Mouse (Mus musculus) left cerebral cortex, adult 6 months (tissue): ENCODE measurements around the gene Eri2. TPM values are rescaled to one million over a fixed set of nuclear protein-coding genes. Genes with fewer than 3 reads are reported as not detected.

ENCODE experiments used
- long read RNA-seq, 2 experiments: library from polyadenylated mRNA; unstranded; transcript quantifications; one replicate each; pipeline ENCODE4 v2.0.0; 2019 to 2020
- polyA plus RNA-seq: library from polyadenylated mRNA; unstranded; fragments of <200 nt; fragmentation: Nextera tagmentation; gene quantifications from 2 replicates; pipeline ENCODE4 v1.2.3, GENCODE M21; 2021

The Eri2 gene
- 4.9 and 5.3 TPM in 2 replicates for polyA plus RNA-seq
- long read RNA-seq, experiment 1, transcript Eri2-206 (7 exons, 3,286 nt), result minor isoform, 6 of 59 reads
- long read RNA-seq, experiment 1, transcript Eri2-207 (9 exons, 3,564 nt), result major isoform, 10 of 59 reads
- long read RNA-seq, experiment 1, partial matches to known transcripts, result 2 of 59 reads
- long read RNA-seq, experiment 1, other reads (novel, unspliced or antisense), result 37 of 59 reads
- long read RNA-seq, experiment 2, partial matches to known transcripts, result 0 of 4 reads
- long read RNA-seq, experiment 2, other reads (novel, unspliced or antisense), result 3 of 4 reads

DNA sequence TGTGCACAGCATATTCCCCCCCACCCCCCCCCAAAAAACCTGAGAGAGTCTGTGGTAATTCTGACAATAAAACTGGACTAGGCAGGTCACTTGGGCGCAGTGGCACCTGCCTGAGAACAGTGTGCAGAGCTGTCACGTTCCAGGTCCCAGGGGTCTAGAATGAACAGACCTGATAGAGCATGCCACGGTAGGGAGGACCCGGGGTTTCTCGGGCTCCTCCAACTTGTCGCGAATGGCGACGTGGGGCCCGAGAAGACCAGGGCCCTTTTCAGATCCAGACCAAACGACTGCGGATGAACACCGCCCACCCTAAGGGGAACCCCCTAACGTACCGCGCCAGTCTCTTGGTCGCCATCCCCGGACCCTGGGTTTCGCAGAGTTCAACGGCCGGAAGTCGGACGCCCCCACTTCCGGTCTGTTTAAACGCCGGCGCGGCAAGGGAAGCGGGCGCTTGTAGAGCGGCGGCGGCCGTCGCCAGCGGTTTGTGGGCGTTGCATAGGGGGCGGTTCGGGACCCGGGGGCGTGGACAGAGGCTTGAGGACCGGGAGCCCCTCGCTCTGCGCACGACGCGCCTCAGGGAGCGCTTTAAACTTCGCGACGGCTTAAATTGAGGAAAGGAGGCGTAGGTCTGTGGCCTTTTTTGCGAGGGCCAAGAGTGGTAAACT lies at the start of gene Eri2, which contains the start of gene Rexo5:
Gene Eri2 (minus strand): TSS at position 473 of the 665 bp plus-strand sequence.
Gene Rexo5 (plus strand): TSS at position 421 of the 665 bp plus-strand sequence.

DNA sequence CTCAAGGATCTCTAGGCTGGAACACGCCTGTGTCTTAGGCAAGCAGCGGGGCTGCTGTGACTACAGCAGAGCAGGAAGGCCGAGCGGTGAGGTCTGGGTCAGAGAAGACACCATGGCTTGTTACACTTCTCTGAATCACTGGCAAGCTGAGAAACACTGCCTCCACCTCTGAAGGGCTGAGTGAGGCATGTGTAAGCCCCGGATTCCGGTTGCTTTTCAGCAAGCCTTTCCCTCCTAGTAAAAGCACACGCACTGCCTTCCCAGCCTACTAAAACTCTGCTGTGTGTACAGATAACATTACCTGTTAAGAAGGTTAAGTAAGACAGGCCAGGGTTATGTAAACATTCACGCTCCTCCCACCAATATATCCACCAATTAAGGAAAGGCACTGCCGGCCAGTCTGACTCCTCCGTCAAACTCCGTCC lies 33.3 kb downstream of the Eri2 start, which contains the start of gene Acsm3:
Gene Acsm3 (plus strand): TSS at position 397 of the 425 bp plus-strand sequence.

DNA sequence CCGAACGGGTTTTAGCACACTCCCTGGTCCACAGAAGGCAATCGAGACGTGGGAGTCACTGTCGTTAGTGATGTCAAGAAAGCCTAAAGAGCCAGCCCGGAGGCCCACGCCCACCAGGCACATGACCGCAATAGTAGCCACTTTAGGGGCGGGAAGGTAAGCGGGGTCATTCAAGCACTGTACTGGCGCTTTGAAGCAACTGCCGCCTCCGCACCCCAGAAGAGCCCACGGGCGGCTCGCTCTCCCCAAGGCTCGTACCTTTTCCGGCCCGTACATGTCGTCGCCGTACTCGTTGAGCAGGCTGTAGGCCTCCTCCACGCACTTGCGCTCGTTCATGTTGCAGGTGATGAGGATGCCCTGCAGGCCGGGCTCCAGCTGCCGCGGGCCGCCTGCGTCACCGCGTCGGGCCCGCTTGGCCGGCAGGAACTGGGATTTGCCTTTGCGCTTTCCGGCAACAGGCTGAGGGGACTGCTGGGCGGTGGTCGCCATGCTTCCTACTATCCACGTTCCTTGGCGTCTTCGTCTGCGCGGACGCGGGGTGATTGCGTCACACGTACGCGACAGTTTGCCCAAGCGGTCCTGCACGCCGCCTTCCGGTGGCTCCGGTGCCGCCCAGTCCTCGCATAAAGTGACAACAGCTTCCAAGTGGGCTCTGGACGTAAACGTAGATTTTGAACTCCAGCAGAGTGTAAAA lies 73.5 kb downstream of the Eri2 start, which contains the start of gene Thumpd1:
Gene Thumpd1 (minus strand): TSS at position 546 of the 694 bp plus-strand sequence.

Other genes with a start within 250 kb of the Eri2 start
- gene Acsm2, start 239.7 kb downstream of the Eri2 start, polyA plus RNA-seq, result not detected in 2 replicates
- not detected in 2 replicates for gene Acsm1, start 187.0 kb downstream of the Eri2 start, polyA plus RNA-seq
- gene Acsm4, start 104.0 kb downstream of the Eri2 start, polyA plus RNA-seq, result not detected in 2 replicates
- 29.2 and 34.9 TPM in 2 replicates for gene Thumpd1, start 73.3 kb downstream of the Eri2 start, polyA plus RNA-seq
- gene Acsm3, start 33.1 kb downstream of the Eri2 start, polyA plus RNA-seq, result 0.10 and 0.22 TPM in 2 replicates
- 1.2 and 1.7 TPM in 2 replicates for gene Rexo5, start 52 bp downstream of the Eri2 start, polyA plus RNA-seq
- gene Lyrm1, start 101.8 kb upstream of the Eri2 start, polyA plus RNA-seq, result 20.6 and 21.4 TPM in 2 replicates
- gene Dcun1d3, start 102.2 kb upstream of the Eri2 start, polyA plus RNA-seq, result 2.6 and 2.8 TPM in 2 replicates